Mouse (Mus musculus) embryonic fibroblast, embryonic 13.5 days (primary cell): ENCODE data around the gene Syf2. TPM values are rescaled to one million over a fixed set of nuclear protein-coding genes. Genes with fewer than 3 reads are reported as not detected.
A peak's percentile ranks its signal among the peaks of the same experiment; 100 is the strongest.

ENCODE experiments used
- H3K27ac ChIP-seq: 2 replicates; pipeline ENCODE4 v1.5.1; 2012; ENCODE audit warnings: low read length, control low read depth, inconsistent platforms; ENCODE audit not compliant: insufficient read depth
- H3K4me1 ChIP-seq: 2 replicates; pipeline ENCODE4 v1.6.1; 2011; ENCODE audit warnings: low read length; ENCODE audit not compliant: control insufficient read depth, insufficient read depth
- H3K4me3 ChIP-seq: 2 replicates; pipeline ENCODE4 v1.5.1; 2011; ENCODE audit warnings: mild to moderate bottlenecking, control low read depth, low read length; ENCODE audit not compliant: insufficient read depth
- CTCF ChIP-seq: IDR thresholded peaks from 2 replicates; pipeline ENCODE4 v1.5.1; 2011; ENCODE audit warnings: mild to moderate bottlenecking, control low read depth, low read length, moderate library complexity, borderline replicate concordance; ENCODE audit not compliant: insufficient read depth
- POLR2A ChIP-seq: IDR thresholded peaks from 2 replicates; pipeline ENCODE4 v1.6.1; 2011; ENCODE audit warnings: low read depth, mild to moderate bottlenecking, control low read depth, low read length, moderate library complexity
- polyA plus RNA-seq: library from polyadenylated mRNA; stranded (reverse); fragments of >200 nt; gene quantifications from 2 replicates; pipeline ENCODE4 v1.2.4, GENCODE M21; 2011; ENCODE audit warnings: low read depth; ENCODE audit not compliant: missing spikeins, insufficient read length

The Syf2 gene
- polyA plus RNA-seq, 1 experiment = 48.8 TPM

GRCm38 (mm10) chr4:134914122-134914863 is 16.4 kb upstream of the Syf2 start:
- H3K4me1 ChIP-seq = peaks cover 3% of the 10 kb centered on the region; the same call in 1 of the 2 replicates
- TF ChIP-seq CTCF (no peak), POLR2A (no peak)
- H3K27ac ChIP-seq = peak overlapping the region; percentile 91

GRCm38 (mm10) chr4:134914864-134915209 is 15.9 kb upstream of the Syf2 start, which contains the start of gene Tmem50a:
Gene Tmem50a (minus strand): TSS chr4:134915024.
- TF ChIP-seq POLR2A (peak; percentile 83), CTCF (no peak)
- Histone ChIP-seq H3K27ac (peak within 1 kb of the TSS; percentile 91), H3K4me3 (peak within 1 kb of the TSS; percentile 70), H3K4me1 (peaks cover 3% of the 10 kb centered on the region; the same call in 1 of the 2 replicates)

More at GRCm38 (mm10) chr4:134914122-134914863, 16.4 kb upstream of the Syf2 start:
- peak overlapping the region; percentile 70 for H3K4me3 ChIP-seq

- no peak for TF ChIP-seq POLR2A
- TF ChIP-seq CTCF = no peak
- Histone ChIP-seq H3K4me3 (0 out of 2 replicates have a peak overlapping the region, but pooled peaks have one; percentile 12), H3K4me1 (peaks cover 3% of the 10 kb centered on the region; the same call in 1 of the 2 replicates), H3K27ac (no peak overlapping the region)
These were observed 15.3 kb upstream of the Syf2 start for GRCm38 (mm10) chr4:134915223-134916050.

- TF ChIP-seq POLR2A (no peak), CTCF (no peak)
- H3K27ac ChIP-seq = no peak overlapping the region
- peaks cover 3% of the 10 kb centered on the region; the same call in 1 of the 2 replicates for H3K4me1 ChIP-seq
- H3K4me3 ChIP-seq = no peak overlapping the region
These were observed 13.5 kb upstream of the Syf2 start for GRCm38 (mm10) chr4:134917194-134917593.

GRCm38 (mm10) chr4:134918381-134918780 is 12.3 kb upstream of the Syf2 start:
- Histone ChIP-seq H3K4me1 (peaks cover 3% of the 10 kb centered on the region; the same call in 1 of the 2 replicates), H3K4me3 (no peak overlapping the region), H3K27ac (no peak overlapping the region)
- no peak for TF ChIP-seq POLR2A

GRCm38 (mm10) chr4:134919733-134920540 is 10.8 kb upstream of the Syf2 start:
- TF ChIP-seq CTCF (no peak), POLR2A (no peak)
- Histone ChIP-seq H3K27ac (no peak overlapping the region), H3K4me3 (no peak overlapping the region), H3K4me1 (peaks cover 3% of the 10 kb centered on the region; the same call in 1 of the 2 replicates)

- TF ChIP-seq POLR2A (no peak), CTCF (no peak)
- Histone ChIP-seq H3K4me3 (no peak overlapping the region), H3K4me1 (peaks cover 3% of the 10 kb centered on the region; the same call in 1 of the 2 replicates), H3K27ac (no peak overlapping the region)
These were observed 10.1 kb upstream of the Syf2 start for GRCm38 (mm10) chr4:134920631-134921030.

- no peak for TF ChIP-seq POLR2A
- no peak for TF ChIP-seq CTCF
- Histone ChIP-seq H3K27ac (no peak overlapping the region), H3K4me3 (no peak overlapping the region), H3K4me1 (peaks cover 5% of the 10 kb centered on the region; the same call in 1 of the 2 replicates)
These were observed 9.0 kb upstream of the Syf2 start for GRCm38 (mm10) chr4:134921703-134922102.
